Mouse (Mus musculus) adrenal gland, postnatal 36 days (tissue): ENCODE measurements at regions not wholly inside any gene's neighbourhood (a gene's known extent, or its start where the extent isn't known, plus 50 kb on each side); places are given as distances from the start of the nearest gene placed in this dataset.
"Not testable (repeated sequence)": the region's sequence is repeated elsewhere in the genome, so short reads cannot be mapped to it uniquely, and the experiment has no call there.

Source experiments
- DNase-seq, 2 experiments: peaks; one replicate each; pipeline ENCODE4 v3.0.0; 2021; ENCODE audit warnings: mixed read lengths in 1 of 2

DNA sequence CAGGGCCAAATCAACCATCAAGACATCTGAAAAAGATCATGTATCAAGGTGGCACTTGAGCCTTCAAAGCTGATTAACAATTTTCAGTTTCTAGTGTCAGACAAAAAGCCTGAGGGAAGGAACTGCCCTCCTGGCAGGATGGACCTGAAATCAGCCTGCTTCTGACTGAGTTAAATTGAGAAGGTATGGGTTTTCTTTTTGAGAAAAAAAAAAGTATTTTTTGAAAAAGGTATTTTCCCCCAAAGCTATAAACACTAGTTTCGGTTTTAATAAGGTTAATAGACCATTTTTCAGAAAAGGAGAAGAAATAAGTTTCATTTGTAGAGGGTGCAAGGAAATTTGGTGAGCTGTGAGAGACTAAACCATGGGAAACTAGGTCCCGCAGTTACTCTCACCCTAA is 124.6 kb upstream of the Mrpl21 start:
- DNase-seq: not testable (repeated sequence)

DNA sequence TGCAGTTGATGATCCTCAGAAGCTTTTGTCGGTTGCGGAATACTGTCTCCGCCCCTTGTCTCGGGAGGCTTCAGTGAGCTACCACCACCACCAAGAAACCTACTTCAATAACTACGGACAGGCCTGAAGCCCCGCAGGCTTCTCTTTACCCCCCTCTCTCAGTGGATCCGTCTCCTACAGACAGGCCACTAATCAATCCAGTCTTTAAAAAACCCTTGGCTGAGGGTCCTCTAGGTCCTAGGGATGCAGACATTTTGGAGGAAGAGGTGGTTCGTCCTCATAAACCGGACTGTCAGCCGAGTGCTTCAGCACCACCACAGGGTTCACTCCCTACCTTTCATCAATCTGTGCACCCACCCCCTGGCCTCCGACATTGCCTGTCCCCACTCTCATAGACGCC is 123.4 kb upstream of the Mrpl21 start:
- DNase-seq: no peak

DNA sequence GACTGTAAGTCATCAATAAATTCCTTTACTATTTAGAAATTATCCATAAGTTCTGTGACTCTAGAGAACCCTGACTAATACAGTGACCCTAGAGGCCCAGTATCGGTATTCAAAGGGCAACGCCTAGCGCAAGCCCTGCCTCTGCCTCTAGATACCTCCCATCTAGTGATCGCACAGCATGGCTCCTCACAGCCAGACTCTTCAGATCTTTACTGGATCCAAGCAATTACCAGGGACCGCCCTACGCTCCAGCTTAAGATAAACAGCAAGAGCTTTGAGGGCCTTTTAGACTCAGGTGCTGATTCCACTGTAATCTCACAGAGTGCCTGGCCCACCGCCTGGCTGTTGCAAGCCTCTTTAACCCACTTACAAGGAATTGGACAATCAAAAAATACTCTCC is 115.0 kb upstream of the Mrpl21 start:
- no peak for DNase-seq

DNA sequence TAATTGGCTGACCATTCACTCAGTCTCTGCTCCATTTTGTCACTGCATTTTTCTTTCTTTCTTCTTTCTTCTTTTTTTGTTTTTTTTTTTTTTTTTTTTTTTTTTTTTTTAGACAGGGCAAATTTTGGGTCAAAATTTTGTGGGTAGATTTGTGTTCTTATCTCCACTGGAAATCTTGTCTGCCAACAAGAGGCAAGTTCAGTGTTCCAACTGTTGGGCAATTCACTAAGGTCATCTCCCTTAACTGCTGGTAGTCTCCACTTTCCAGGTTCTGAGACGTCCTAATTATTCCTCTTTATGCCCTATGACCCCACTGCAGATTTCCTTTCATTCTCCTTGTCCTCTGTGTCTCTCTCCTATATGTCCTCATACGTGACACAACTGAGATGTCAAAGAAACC is 100.1 kb upstream of the Mrpl21 start:
- DNase-seq: no peak

DNA sequence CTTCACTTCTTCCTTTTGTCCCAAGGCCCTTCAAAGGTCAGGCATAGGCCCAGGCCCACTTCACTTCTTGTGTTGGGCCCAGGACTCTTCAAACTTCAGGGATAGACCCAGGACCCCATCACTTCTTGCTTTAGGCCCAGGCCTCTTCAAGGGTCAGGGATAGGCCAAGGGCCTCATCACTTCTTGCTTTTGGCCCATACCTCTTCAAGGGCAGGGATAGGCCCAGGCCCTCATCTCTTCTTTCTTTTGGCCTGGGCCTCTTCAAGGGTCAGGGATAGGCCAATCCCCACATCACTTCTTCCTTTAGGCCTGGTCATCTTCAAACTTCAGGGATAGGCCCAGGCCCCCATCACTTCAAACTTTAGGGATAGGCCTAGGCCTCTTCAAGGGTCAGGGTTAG is 90.1 kb upstream of the Mrpl21 start:
- DNase-seq: no peak

DNA sequence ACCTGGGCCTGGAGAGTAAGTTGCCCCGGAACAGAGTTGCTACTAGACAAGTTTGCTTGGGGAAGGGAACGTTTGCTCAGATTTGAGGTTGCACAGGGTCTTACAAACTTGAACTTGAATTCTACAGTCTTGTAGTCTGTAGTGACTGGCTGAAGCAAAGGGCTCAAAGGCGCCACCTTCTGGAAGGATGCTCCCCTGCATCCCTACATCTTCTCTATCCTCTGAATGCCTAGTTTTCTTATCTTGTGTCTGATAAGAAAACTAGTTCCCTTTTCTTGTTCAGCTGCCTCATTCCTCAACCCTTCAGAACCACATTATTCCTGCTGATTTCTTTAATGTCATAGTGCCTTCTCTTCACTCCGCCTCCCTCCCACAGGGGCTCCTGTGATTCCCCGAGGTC is 78.2 kb upstream of the Mrpl21 start:
- peak; percentile 40 to 54 for DNase-seq

DNA sequence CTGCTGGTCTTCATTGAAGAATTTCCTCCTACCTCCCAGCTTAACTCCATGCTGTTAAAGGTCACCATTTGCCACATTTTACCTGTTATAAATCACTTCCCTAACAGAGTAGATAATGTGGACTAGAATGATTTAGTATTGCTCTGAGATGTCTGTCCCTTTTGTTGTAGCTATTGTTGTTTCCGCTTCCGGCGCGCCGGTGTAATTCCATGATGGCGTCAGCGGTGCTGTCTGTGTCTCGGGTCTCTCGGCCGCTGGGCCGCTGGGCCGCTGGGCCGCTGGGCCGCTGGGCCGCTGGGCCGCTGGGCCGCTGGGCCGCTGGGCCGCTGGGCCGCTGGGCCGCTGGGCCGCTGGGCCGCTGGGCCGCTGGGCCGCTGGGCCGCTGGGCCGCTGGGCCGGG is 77.3 kb upstream of the Mrpl21 start:
- DNase-seq: not testable (repeated sequence)

DNA sequence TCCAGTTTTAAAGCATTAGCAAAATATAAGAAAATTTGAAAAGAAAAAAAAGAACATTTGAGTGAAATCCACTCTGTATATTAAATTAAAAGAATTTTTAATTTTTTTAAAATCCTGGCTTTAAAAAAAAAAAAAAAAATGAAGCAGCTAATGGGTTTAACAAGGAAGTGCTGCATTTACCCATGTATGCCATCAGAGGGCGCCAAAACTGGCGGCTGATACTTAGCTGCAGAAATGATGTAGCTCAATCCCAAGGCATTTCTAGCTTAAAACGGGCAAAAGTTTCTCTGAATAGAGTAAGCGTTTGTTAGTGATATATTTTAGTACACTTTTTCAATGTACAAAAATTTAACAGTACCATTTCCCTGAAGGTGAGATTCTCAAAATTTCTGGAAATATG is 74.4 kb upstream of the Mrpl21 start:
- DNase-seq: peak; percentile 43 to 51
